Mouse (Mus musculus) kidney, adult 2 months (tissue): Measurements from ENCODE around the gene Calm1.

Experiments
- CTCF ChIP-seq: fragments of 200-500 bp; conservative IDR thresholded peaks from 2 replicates; pipeline ENCODE4 v1.5.1; 2011; ENCODE audit warnings: low read depth, mild to moderate bottlenecking, control low read depth, low read length, moderate library complexity, mixed read lengths; ENCODE audit not compliant: insufficient read depth, insufficient read length
- POLR2A ChIP-seq: fragments of 200-500 bp; IDR thresholded peaks from one replicate; pipeline ENCODE4 v1.6.1; 2011; ENCODE audit warnings: low read depth, low read length, control low read depth

GRCm38 (mm10) chr12:100244580-100244979, 45.3 kb downstream of the Calm1 start:
- TF ChIP-seq CTCF (no peak), POLR2A (no peak)
